In genomic region chr2:128771048-128771447, GRCm38 (mm10) we compare ENCODE assay signal across 22 mouse cellular contexts. TPM values are rescaled to one million over a fixed set of nuclear protein-coding genes. Genes with fewer than 3 reads are reported as not detected.
DNase-seq lines count a peak whose midpoint lies in the region; ATAC-seq and TF ChIP-seq lines count a peak whose summit lies in the region.
"Had no signal": no experiment of that assay in that cellular context is flagged by ENCODE, and none has a peak within 500 bp of the region (broad histone marks: within the 10 kb centered on the region; RNA-seq: fewer than 3 reads in every experiment).

No protein-coding gene starts in this region.

- no peak overlapping the region for H3K4me3 ChIP-seq in left cerebral cortex, adult 2 months
- H3K4me3 ChIP-seq: forebrain, embryonic 10.5 days; heart, embryonic 10.5 days; hindbrain, embryonic 15.5 days; intestine, embryonic 15.5 days; limb, embryonic 12.5 days; liver, embryonic 12.5 days; midbrain, embryonic 10.5 days had no signal

- peak; percentile 76 for ATAC-seq in granulocyte monocyte progenitor cell, adult 5-6 weeks (replicated peaks; ENCODE audit: poor library complexity, severe bottlenecking)
- ATAC-seq: CD4-positive, CD25-positive, alpha-beta regulatory T cell, adult 4 months; forebrain, postnatal 0 days; intestine, embryonic 15.5 days; liver, embryonic 12.5 days; midbrain, embryonic 16.5 days had no signal

- DNase-seq in heart, adult 11 months, result peak; percentile 94
- no peak for DNase-seq in heart, postnatal 14 days
- DNase-seq in left cerebral cortex, postnatal 14 days (ENCODE audit: low spot score in 2 of 2), result peak; percentile 15 to 30
- DNase-seq in left cerebral cortex, adult 2 months (ENCODE audit: extremely low spot score in 1 of 2, low spot score in 2 of 2), result no peak
- peak; percentile 30 for DNase-seq in A20 (ENCODE audit: low read depth, low spot score)
- no peak for DNase-seq in urinary bladder, postnatal 36 days (ENCODE audit: low spot score in 2 of 2)
- DNase-seq in frontal cortex, postnatal 36 days (ENCODE audit: low spot score in 2 of 2), result no peak
- DNase-seq: adrenal gland, postnatal 36 days; cerebellum, adult 11-12 months; forebrain, postnatal 0 days; kidney, adult 8-10 months; thymus, postnatal 25 days had no signal

- TF ChIP-seq CTCF in left cerebral cortex, adult 2 months (IDR thresholded peaks at IDR 0.05), result no peak

- H3K27ac ChIP-seq in left cerebral cortex, adult 2 months, result no peak overlapping the region
- H3K27ac ChIP-seq: forebrain, embryonic 10.5 days; heart, embryonic 10.5 days; hindbrain, embryonic 15.5 days; intestine, embryonic 15.5 days; limb, embryonic 12.5 days; liver, embryonic 12.5 days; midbrain, embryonic 10.5 days had no signal

- intact Hi-C loops in heart, postnatal 14 days (cut with DNase I), result no loop called here
- intact Hi-C loops in left cerebral cortex, postnatal 14 days (cut with DNase I), result no loop called here
- intact Hi-C loops in left cerebral cortex, adult 2 months (cut with DNase I), result no loop called here

RNA-seq across cellular contexts. Expression of gene Tmem87b, which starts 46.9 kb away (rescaled TPM):
- total RNA-seq in heart, postnatal 14 days (2021), result 10 to 100 TPM; 23.3 to 23.4 TPM
- total RNA-seq in left cerebral cortex, postnatal 14 days (2021), result 10 to 100 TPM; 32.7 to 33.5 TPM
- total RNA-seq in left cerebral cortex, adult 2 months (2021), result 10 to 100 TPM; 31.6 to 36.5 TPM
- 11.7 and 18.5 TPM in 2 replicates for total RNA-seq in granulocyte monocyte progenitor cell, adult 5-6 weeks (2014; fragmentation: Nextera tagmentation)
- 17.7 and 20.8 TPM in 2 replicates for total RNA-seq in granulocyte monocyte progenitor cell, adult 5-6 weeks (2017)

Comparison
In these comparisons a context has a peak if more than half of its experiments do, and no peak if none do; other contexts are left out.
1. DNase-seq: peak in heart, adult 11 months (single experiment), left cerebral cortex, postnatal 14 days (2 of 2) and A20 (single experiment); none in heart, postnatal 14 days (0 of 2), left cerebral cortex, adult 2 months (0 of 2), urinary bladder, postnatal 36 days (0 of 2) and frontal cortex, postnatal 36 days (0 of 2).